Mouse (Mus musculus) left cerebral cortex, adult 8-10 months (tissue): ENCODE results near the gene Kdm8. TPM values are rescaled to one million over a fixed set of nuclear protein-coding genes. Genes with fewer than 3 reads are reported as not detected.
"Not testable (repeated sequence)": the region's sequence is repeated elsewhere in the genome, so short reads cannot be mapped to it uniquely, and the experiment has no call there.

Experiments used
- DNase-seq, 2 experiments: peaks; one replicate each; pipeline ENCODE4 v3.0.0; 2022; ENCODE audit warnings: low spot score in 2 of 2
- total RNA-seq, 4 experiments: library from RNA; stranded (reverse); gene quantifications; 2 replicates each; pipeline ENCODE4 v1.2.4; 2022

Gene Kdm8
- total RNA-seq = 1 to 10 TPM; 4.7 to 5.4 (median 5.3) TPM

GRCm38 (mm10) chr7:125444464-125445401, at the start of gene Kdm8:
Kdm8 (plus strand) TSS chr7:125444676.
- peak; percentile 83 to 89 for DNase-seq

GRCm38 (mm10) chr7:125398116-125398515, 46.4 kb upstream of the Kdm8 start:
- DNase-seq = no peak

- DNase-seq = peak in 1 of 2 experiments; percentile 36
Observed at GRCm38 (mm10) chr7:125398687-125399086, 45.8 kb upstream of the Kdm8 start.

DNA sequence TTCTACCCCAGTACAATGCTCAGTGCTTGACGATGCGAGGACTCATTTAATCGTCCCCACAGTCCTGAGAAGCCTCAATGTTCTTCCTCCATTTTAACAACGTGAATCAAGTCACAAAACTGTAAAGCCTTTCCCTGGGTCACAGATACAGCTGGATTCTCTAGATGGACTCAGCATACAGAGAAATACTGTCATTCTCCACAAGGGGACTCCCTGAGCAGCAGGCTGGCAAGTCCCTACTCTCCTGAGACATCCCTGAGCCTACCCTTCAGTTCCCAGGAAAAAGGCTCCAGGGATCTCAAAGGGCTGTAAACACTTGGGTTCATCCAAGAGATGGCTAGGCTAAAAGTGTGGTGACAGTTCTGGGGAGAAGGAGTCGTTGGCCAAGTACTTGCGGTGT, 37.3 kb upstream of the Kdm8 start:
- DNase-seq = no peak

- no peak for DNase-seq
Observed at GRCm38 (mm10) chr7:125415087-125415486, 29.4 kb upstream of the Kdm8 start.

- no peak for DNase-seq
Observed at GRCm38 (mm10) chr7:125415776-125416175, 28.7 kb upstream of the Kdm8 start.

- no peak for DNase-seq
Observed at GRCm38 (mm10) chr7:125416762-125417161, 27.7 kb upstream of the Kdm8 start.

GRCm38 (mm10) chr7:125418413-125418812, 26.1 kb upstream of the Kdm8 start:
- no peak for DNase-seq

DNA sequence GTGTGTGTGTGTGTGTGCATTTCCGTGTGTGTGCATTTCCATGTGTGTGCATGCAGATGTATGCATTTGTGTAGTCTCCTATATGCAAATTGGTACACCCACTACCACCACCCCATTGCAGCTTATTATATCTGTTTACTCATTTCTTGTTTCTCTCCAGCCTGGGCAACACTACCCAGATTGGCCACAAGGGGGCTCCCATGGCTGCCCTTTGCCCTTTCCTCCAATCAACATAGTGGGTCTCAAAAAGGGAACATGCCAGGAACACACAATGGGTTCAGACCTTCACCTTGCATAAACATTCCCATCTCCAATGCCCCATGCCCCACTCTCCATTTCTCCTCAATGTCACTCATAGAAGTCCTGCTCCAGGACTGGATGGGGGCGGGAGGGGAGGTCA, 24.3 kb upstream of the Kdm8 start:
- DNase-seq = no peak

GRCm38 (mm10) chr7:125421911-125422310, 22.6 kb upstream of the Kdm8 start:
- DNase-seq = no peak

- DNase-seq = no peak
Observed at GRCm38 (mm10) chr7:125423056-125423455, 21.4 kb upstream of the Kdm8 start.

GRCm38 (mm10) chr7:125427492-125428090, 16.9 kb upstream of the Kdm8 start:
- DNase-seq = no peak

DNA sequence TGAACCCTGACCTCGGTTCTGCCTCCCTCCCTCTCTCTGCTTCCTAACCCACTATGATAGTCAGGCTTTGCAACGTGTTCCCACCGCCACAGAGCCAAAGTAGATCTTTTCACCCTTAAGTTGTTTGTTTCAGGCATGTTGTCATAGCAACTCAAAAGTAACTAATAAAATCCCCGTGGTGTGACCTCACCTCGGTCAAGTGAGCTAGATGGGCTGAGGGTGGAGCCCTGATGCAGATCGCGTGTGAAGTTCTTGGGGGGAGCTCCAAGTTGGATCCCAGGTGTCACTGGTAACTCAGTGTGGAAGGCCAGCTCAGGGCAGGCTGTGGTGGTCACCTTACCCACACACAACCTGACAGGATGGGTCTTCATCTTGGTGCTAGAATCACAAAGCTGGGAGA, 16.1 kb upstream of the Kdm8 start:
- DNase-seq = no peak

- not testable (repeated sequence) for DNase-seq
Observed at GRCm38 (mm10) chr7:125428816-125429500, 15.5 kb upstream of the Kdm8 start.

- no peak for DNase-seq
Observed at GRCm38 (mm10) chr7:125430170-125430842, 14.2 kb upstream of the Kdm8 start.

GRCm38 (mm10) chr7:125433874-125434273, 10.6 kb upstream of the Kdm8 start:
- no peak for DNase-seq

DNA sequence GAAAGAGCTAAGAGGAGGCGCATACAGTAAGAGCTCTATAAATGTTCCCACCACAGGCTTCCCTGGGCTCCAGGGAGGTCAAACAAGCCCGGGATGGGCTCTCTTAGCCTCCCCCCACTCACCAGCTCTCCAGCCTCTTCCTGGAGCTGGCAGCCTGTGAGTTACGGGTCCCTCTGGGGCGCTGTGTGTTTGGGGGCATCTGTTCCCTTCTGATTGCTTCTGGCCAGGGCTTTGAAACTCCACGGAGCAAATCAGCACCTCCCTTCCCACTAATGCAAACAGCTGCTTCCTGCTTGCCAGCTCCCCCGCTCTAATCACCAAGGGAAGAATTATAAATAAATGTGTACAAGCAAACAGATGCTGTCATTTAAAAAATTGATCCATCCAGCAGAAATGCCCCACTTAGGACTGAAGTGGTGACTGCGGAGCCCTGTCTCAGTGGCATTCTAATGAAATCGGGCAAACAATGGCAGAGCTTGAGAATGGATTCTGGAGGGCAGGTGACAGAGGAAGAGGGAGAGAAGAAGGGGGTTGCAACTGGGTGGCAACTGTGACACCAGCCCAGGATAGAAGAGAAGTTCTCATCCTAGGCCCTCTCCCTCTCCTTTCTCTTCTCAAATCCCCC, 9.7 kb upstream of the Kdm8 start:
- no peak for DNase-seq

GRCm38 (mm10) chr7:125442323-125442722, 2.2 kb upstream of the Kdm8 start:
- DNase-seq = no peak

DNA sequence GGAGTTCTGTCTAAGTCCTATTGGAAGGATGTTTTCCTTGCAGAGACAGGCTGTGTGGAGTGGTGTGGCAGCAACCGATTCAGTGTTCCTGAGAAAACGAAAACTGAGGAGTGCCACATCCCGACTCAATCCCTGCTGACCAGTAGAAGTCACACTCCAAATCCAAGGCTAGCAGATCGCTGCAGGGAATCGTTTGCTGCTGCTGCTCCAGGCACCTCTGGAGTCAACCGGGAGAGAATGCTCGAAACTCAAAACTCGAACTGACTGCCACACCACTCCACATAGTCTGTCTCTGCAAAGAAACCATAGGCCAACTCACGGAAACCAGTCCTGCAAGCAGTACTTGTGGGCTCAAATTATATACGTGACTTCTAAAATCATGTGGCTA, 406 bp upstream of the Kdm8 start:
- DNase-seq = peak in 1 of 2 experiments; percentile 9

DNA sequence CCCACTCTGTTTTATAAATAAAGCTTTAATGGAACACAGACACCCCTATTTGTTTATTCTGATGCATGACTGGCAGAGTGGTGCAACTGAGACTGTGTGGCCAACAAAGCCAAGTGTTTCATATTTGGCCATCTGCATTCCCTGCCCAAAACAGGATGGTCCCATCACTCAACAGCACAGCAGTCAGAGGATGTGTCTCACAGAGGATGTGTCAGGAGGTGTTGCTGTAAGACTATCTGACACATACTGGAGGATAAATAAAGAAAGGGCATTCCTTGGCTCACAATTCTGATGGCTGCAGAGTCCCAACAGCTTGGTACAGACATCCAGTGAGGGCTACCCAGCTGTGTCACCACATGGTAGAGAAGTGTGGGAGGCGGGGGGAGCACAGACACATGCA, 6.2 kb downstream of the Kdm8 start:
- no peak for DNase-seq

DNA sequence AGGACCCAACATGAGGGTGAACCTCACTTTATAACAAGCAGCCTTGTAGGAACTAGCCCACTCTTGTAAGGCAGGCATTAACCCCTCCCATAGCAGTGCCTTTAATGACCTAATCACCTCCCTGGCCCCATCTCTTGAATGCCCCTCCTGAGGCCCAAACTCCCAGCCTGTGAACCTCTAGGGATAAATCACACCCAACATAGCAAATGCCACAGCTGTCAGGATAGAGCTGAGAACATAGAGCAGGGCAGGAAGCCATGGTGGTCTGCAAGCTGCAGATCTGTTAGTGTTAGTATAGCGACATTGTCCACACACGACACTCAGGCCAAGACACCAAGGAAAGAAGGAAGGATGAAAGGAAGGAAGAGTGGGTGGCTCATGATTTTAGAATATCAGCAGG, 6.6 kb downstream of the Kdm8 start:
- DNase-seq = no peak
